In genomic region chr12:3370979-3371925, GRCm38 (mm10) we compare ENCODE assay signal across 8 mouse cellular contexts. TPM values are rescaled to one million over a fixed set of nuclear protein-coding genes. Genes with fewer than 3 reads are reported as not detected.
DNase-seq lines count a peak whose midpoint lies in the region; ATAC-seq and TF ChIP-seq lines count a peak whose summit lies in the region.

No protein-coding gene starts in this region.

- peaks cover 53% of the 10 kb centered on the region for H3K36me3 ChIP-seq in embryonic facial prominence, embryonic 10.5 days (replicated peaks)
- H3K36me3 ChIP-seq in limb, embryonic 12.5 days, result peaks cover 60% of the 10 kb centered on the region

- intact Hi-C loops in gastrocnemius, adult 2 months (cut with DNase I), result no loop called here
- intact Hi-C loops in left cerebral cortex, postnatal 4 days (cut with DNase I), result loop anchor here (5.0 kb wide), 1 partner anchor 129 kb away; no protein-coding TSS in a partner anchor

- 15% methylated on average over 11 of the region's 11 CpGs for WGBS in embryonic facial prominence, embryonic 10.5 days
- 37% methylated on average over 11 of the region's 11 CpGs for WGBS in limb, embryonic 12.5 days

- H3K4me3 ChIP-seq in gastrocnemius, adult 2 months, result no peak overlapping the region
- H3K4me3 ChIP-seq in embryonic facial prominence, embryonic 10.5 days, result peak overlapping the region; percentile 37; the same call in 1 of the 2 replicates
- peak overlapping the region; percentile 6; the same call in 1 of the 2 replicates for H3K4me3 ChIP-seq in limb, embryonic 12.5 days (replicated peaks)

- H3K27me3 ChIP-seq in embryonic facial prominence, embryonic 10.5 days (replicated peaks; ENCODE audit: low read depth, poor library complexity, severe bottlenecking), result 0 out of 2 replicates have a peak, but pooled peaks cover 3% of the 10 kb centered on the region
- no peaks in the 10 kb centered on the region for H3K27me3 ChIP-seq in limb, embryonic 12.5 days

- H3K4me1 ChIP-seq in embryonic facial prominence, embryonic 10.5 days, result peaks cover 42% of the 10 kb centered on the region
- peaks cover 28% of the 10 kb centered on the region for H3K4me1 ChIP-seq in limb, embryonic 12.5 days (replicated peaks)

- no peak for TF ChIP-seq CTCF in gastrocnemius, adult 2 months (IDR thresholded peaks at IDR 0.05)

- no peak for DNase-seq in gastrocnemius, adult 2 months
- no peak for DNase-seq in gastrocnemius, postnatal 4 days (ENCODE audit: low spot score in 2 of 2)
- peak; percentile 76 for DNase-seq in 3T3-L1 (ENCODE audit: low read depth, low spot score)
- DNase-seq in embryonic facial prominence, embryonic 10.5 days (ENCODE audit: low spot score), result no peak
- DNase-seq in frontal cortex, postnatal 25 days (ENCODE audit: low spot score in 2 of 2), result no peak
- no peak for DNase-seq in left cerebral cortex, postnatal 4 days

- peak overlapping the region; percentile 39 for H3K4me2 ChIP-seq in limb, embryonic 12.5 days

- H3K27ac ChIP-seq in gastrocnemius, adult 2 months, result peak overlapping the region; percentile 43
- H3K27ac ChIP-seq in embryonic facial prominence, embryonic 10.5 days (replicated peaks), result no peak overlapping the region; the same call in 1 of the 2 replicates
- no peak overlapping the region for H3K27ac ChIP-seq in limb, embryonic 12.5 days

- H3K9ac ChIP-seq in limb, embryonic 12.5 days (replicated peaks), result no peak overlapping the region

- peaks cover 13% of the 10 kb centered on the region for H3K9me3 ChIP-seq in embryonic facial prominence, embryonic 10.5 days
- H3K9me3 ChIP-seq in limb, embryonic 12.5 days, result 0 out of 2 replicates have a peak, but pooled peaks cover 12% of the 10 kb centered on the region

- ATAC-seq in limb, embryonic 12.5 days (ENCODE audit: insufficient number of reproducible peaks, insufficient read depth, low FRiP score, low TSS enrichment, low read depth), result no peak
- no peak for ATAC-seq in megakaryocyte progenitor cell, adult 5-6 weeks (replicated peaks; ENCODE audit: poor library complexity)

RNA-seq across cellular contexts. Expression of gene Kif3c, which starts 6.3 kb away (rescaled TPM):
- 10 to 100 TPM; 20.7 to 24.1 TPM for total RNA-seq in gastrocnemius, adult 2 months (2021)
- total RNA-seq in gastrocnemius, postnatal 4 days (2021), result 10 to 100 TPM; 12.7 to 12.8 TPM
- polyA plus RNA-seq in embryonic facial prominence, embryonic 10.5 days (2016; fragmentation: Nextera tagmentation; extraction: Ambion mirVana), result 18.4 and 20.5 TPM in 2 replicates
- polyA plus RNA-seq in limb, embryonic 12.5 days (2016; fragmentation: Nextera tagmentation; extraction: Ambion mirVana), result 19.3 and 21.6 TPM in 2 replicates
- total RNA-seq in megakaryocyte progenitor cell, adult 5-6 weeks (2015), result 2.0 and 2.2 TPM in 2 replicates
- 1.4 and 1.6 TPM in 2 replicates for total RNA-seq in megakaryocyte progenitor cell, adult 5-6 weeks (2017)
- 100 to 1,000 TPM; 204 to 210 TPM for total RNA-seq in left cerebral cortex, postnatal 4 days (2021)

RNA-seq across cellular contexts. Expression of gene Asxl2, which starts 55.4 kb away (rescaled TPM):
- 10 to 100 TPM; 15.6 to 15.7 TPM for total RNA-seq in gastrocnemius, adult 2 months (2021)
- total RNA-seq in gastrocnemius, postnatal 4 days (2021), result 10 to 100 TPM; 25.3 to 29.7 TPM
- polyA plus RNA-seq in embryonic facial prominence, embryonic 10.5 days (2016; fragmentation: Nextera tagmentation; extraction: Ambion mirVana), result 17.3 and 17.9 TPM in 2 replicates
- 19.4 and 20.6 TPM in 2 replicates for polyA plus RNA-seq in limb, embryonic 12.5 days (2016; fragmentation: Nextera tagmentation; extraction: Ambion mirVana)
- total RNA-seq in megakaryocyte progenitor cell, adult 5-6 weeks (2015), result 38.7 and 50.0 TPM in 2 replicates
- 31.4 and 34.8 TPM in 2 replicates for total RNA-seq in megakaryocyte progenitor cell, adult 5-6 weeks (2017)
- total RNA-seq in left cerebral cortex, postnatal 4 days (2021), result 10 to 100 TPM; 26.1 to 26.7 TPM

Comparison
In these comparisons a context has a peak if more than half of its experiments do, and no peak if none do; other contexts are left out.
1. RNA of gene Kif3c, which starts 6.3 kb away (total RNA-seq): 204 to 210 TPM in left cerebral cortex, postnatal 4 days; 20.7 to 24.1 TPM in gastrocnemius, adult 2 months, 12.7 to 12.8 TPM in gastrocnemius, postnatal 4 days and 1.4 to 2.2 TPM in megakaryocyte progenitor cell, adult 5-6 weeks; every median in the first group is over 4 times any median in the second.